Mouse (Mus musculus) naive thymus-derived CD4-positive, alpha-beta T cell, adult 5 months (primary cell): ENCODE measurements around the gene Pde4c. TPM values are rescaled to one million over a fixed set of nuclear protein-coding genes. Genes with fewer than 3 reads are reported as not detected.

Experiments
- polyA plus RNA-seq: library from polyadenylated mRNA; unstranded; fragments of 100-300 nt; shearing (Covaris generic); gene quantifications from one replicate; pipeline ENCODE4 v1.2.1, GENCODE M21; 2017

The Pde4c gene
- polyA plus RNA-seq: 0.22 TPM

GRCm38 (mm10) chr8:70723486-70724210 is at the start of gene Pde4c:
TSS of gene Pde4c (plus strand) at chr8:70723720.

DNA sequence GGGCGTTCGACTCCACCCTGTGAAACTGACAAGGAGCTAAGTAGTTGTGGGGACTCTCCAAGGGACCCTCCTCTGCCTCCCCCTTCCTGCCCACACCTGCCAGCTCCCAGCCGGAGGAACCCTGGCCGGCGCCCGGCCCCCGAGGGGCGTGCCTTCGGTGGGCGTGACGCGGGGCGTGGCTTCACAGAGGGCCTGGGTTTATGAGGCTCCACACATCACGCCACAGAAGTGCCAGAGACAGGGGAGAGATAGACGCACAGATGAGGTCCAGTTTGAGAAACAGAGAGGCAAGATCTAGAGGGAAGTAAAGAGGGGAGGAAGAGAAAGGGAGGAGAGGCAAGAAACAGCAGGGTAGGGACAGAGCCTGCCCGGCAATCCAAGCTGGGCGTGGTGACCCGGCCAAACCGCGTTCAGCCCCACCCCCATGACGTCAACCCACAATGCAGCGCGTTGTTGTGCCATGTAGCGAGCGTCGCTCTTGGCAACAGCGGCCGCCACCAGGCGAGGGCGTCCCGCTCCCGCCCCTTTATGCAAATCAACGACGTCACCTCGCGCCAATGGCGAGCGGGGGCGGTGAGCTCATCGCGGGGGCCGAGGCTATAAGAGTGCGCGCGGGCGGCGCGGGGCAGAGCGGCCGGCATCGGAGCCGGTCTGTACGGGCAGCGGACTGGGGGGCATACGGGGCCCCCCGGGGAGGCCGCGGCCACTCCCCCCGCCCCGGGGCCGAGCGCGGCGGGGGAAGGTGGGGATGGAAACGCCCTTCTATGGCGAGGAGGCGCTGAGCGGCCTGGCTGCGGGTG is 25.0 kb upstream of the Pde4c start, which contains the start of gene Jund:
Gene Jund (plus strand): TSS at position 640 of the 800 bp plus-strand sequence.

GRCm38 (mm10) chr8:70703287-70703686 is 20.2 kb upstream of the Pde4c start, which contains the start of gene Iqcn:
TSS of gene Iqcn (plus strand) at chr8:70703457.

DNA sequence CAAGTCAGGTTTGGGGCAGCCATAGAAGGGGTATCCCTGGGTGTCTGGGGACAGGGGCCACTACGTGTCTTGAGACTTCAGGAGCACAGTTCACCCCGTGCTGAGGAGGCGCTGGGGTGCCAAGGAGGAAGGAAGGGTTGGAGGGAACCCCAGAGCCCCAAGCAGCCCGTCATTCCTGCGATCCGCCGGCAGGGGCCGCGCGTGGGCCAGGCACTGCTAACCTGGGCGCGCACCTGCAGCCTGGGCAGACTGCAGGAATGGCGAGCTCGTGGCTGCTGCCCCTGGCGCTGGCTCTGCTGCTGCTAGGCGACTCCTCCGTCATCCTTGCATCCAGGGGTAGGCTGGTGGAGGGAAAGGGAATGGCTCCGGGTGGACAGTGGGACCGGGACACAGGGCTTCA is 5.2 kb upstream of the Pde4c start, which contains the start of gene Gm3336:
Gene Gm3336 (plus strand): TSS at position 247 of the 400 bp plus-strand sequence.

DNA sequence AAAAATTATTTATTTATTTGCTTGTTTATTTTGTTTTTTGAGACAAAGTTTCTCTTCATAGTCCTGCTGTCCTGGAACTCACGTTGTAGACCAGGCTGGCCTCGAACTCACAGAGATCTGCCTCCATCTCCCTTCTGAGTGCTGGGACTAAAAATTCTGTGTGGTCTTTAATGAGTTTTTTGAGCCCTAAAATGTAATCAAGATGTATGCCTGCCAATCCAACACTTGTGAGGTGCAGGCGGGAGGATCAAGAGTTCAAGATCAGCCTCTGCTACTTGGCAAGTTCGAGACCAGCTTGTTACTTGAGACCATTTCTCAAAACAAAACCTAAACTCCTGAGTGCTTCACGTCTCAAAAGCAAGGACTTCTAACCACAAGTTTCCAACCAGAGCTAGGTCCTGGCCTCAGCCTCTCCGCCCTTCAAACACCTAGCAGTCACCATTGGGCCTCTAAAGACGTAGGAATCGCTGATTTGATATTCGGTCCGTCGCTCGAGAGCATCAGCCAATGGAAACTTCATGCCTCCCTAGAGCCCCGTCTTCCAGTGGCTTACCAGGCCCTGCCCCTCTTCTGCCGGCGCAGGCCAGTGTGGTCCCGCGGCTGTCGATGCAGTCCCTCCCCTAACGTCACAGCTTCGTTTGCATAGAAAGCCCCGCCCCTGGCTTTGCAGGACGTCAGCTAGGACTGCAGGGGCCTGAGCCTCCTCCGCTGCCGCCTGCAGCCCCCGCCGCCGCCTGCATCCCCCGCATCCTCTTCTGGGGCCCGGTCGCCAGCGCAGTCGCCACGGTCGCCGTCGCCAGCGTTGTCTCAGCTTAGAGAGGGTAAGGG is 30.7 kb downstream of the Pde4c start, which contains the start of gene Rab3a:
Gene Rab3a (plus strand): TSS at position 637 of the 828 bp plus-strand sequence.

DNA sequence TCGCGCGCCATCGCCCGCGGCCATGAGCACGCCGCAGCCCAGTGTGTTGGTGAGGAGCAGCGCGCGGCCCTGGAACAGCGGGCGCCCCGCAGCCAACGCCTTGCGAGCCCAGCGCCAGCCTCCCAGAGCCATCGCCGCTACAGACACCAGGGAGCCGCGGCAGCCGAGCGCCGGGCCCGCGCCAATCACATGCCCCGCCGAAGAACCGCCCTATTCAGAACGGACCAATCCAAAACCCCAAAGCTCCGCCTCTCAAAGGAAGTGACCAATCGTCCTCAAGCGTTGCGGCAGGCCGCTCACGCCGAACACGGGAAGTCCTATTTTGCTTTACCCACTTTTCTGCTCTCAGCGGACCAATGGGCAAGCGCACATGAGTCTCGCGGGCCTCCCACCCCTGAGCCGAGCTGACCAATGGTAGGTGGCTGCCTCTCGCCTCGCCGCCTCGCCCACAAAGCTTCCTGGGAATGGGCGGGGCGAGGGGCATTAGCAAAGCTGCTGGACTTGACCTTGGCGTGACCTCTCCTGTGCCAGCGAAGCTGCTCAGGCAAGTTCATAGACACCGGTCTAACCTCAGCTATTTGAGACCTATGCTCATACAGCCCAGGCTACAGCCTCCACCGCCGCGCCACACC is 37.4 kb downstream of the Pde4c start, which contains the start of gene Mpv17l2:
Gene Mpv17l2 (minus strand): TSS at position 172 of the 632 bp plus-strand sequence.

DNA sequence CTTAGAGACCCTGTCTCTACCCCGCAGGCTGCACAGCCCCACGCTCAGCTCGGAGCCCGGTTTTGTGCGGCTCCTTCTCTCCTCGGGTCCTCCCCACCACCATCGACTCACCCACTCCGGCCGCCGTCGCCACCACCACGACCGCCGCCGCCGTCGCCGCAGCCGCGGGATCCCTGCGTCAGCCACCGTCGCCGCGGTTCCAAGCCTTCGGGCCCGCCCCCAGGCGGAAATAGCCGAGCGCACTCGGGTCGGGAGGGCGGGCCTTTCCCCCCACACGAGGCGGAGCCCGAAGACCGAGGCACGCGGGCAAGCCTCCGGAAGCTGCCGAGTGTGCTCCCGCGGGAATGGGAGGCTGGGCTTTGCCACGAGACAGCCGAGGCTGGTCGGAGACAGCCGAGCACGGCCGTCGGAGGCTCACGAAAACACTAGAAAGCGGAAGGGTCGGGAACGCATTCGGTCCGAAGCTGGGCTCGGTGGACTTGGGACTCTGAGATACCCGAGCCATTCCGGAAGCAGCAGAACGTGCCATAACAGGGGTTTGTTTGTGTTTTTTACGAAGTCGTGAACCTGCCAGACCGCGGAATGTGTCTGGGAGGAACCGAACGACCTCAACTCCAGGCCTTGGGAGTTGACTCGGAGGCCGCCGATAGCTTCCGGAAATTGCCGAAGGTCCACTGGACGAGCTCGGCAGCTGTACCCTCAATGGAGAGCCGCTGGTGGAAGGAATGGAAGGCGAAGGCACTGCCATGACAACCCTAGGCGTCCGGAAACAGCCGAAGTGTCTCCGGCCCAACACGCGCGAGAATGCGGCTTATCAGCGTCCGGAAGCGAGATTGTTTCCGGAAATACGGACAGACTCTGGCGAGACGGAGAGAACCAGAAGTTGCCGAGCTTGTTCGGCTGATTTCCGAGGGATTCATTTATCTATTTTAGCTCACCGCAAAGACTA is 53.2 kb downstream of the Pde4c start, which contains the start of gene Pik3r2:
Gene Pik3r2 (minus strand): TSS at position 218 of the 949 bp plus-strand sequence.

Other genes with a start within 250 kb of the Pde4c start
- 9.8 TPM for gene Klhl26, start 246.8 kb upstream of the Pde4c start, polyA plus RNA-seq
- not detected for gene Tmem59l, start 236.4 kb upstream of the Pde4c start, polyA plus RNA-seq
- not detected for gene Crlf1, start 230.6 kb upstream of the Pde4c start, polyA plus RNA-seq
- gene Rex1bd, start 217.0 kb upstream of the Pde4c start, polyA plus RNA-seq: 62.7 TPM
- gene Uba52, start 212.9 kb upstream of the Pde4c start, polyA plus RNA-seq: 1,566 TPM
- 382 TPM for gene Fkbp8, start 196.0 kb upstream of the Pde4c start, polyA plus RNA-seq
- gene Kxd1, start 195.8 kb upstream of the Pde4c start, polyA plus RNA-seq: 67.1 TPM
- gene Ell, start 184.3 kb upstream of the Pde4c start, polyA plus RNA-seq: 42.9 TPM
- 86.8 TPM for gene Isyna1, start 129.3 kb upstream of the Pde4c start, polyA plus RNA-seq
- 127 TPM for gene Ssbp4, start 114.8 kb upstream of the Pde4c start, polyA plus RNA-seq
- gene Lrrc25, start 107.6 kb upstream of the Pde4c start, polyA plus RNA-seq: 0.36 TPM
- not detected for gene Gdf15, start 91.3 kb upstream of the Pde4c start, polyA plus RNA-seq
- gene Pgpep1, start 63.3 kb upstream of the Pde4c start, polyA plus RNA-seq: 0.44 TPM
- 329 TPM for gene Lsm4, start 50.5 kb upstream of the Pde4c start, polyA plus RNA-seq
- 969 TPM for gene Jund, start 24.8 kb upstream of the Pde4c start, polyA plus RNA-seq
- gene Iqcn, start 20.3 kb upstream of the Pde4c start, polyA plus RNA-seq: 0.07 TPM
- not detected for gene Gm3336, start 5.2 kb upstream of the Pde4c start, polyA plus RNA-seq
- 3.6 TPM for gene Rab3a, start 31.0 kb downstream of the Pde4c start, polyA plus RNA-seq
- 26.5 TPM for gene Mpv17l2, start 37.2 kb downstream of the Pde4c start, polyA plus RNA-seq
- gene Pik3r2, start 53.0 kb downstream of the Pde4c start, polyA plus RNA-seq: 12.9 TPM
- gene Mast3, start 81.3 kb downstream of the Pde4c start, polyA plus RNA-seq: 98.5 TPM
- 1.9 TPM for gene Il12rb1, start 84.7 kb downstream of the Pde4c start, polyA plus RNA-seq
- gene Arrdc2, start 116.0 kb downstream of the Pde4c start, polyA plus RNA-seq: 25.1 TPM
- not detected for gene Kcnn1, start 139.5 kb downstream of the Pde4c start, polyA plus RNA-seq
- 45.8 TPM for gene Ccdc124, start 150.2 kb downstream of the Pde4c start, polyA plus RNA-seq
- not detected for gene Slc5a5, start 169.0 kb downstream of the Pde4c start, polyA plus RNA-seq
- 8,391 TPM for gene Rpl18a, start 173.7 kb downstream of the Pde4c start, polyA plus RNA-seq
- gene Map1s, start 182.2 kb downstream of the Pde4c start, polyA plus RNA-seq: 59.0 TPM